Mouse (Mus musculus): ENCODE measurements around the gene Btbd35f9.
"Not testable (repeated sequence)": the region's sequence is repeated elsewhere in the genome, so short reads cannot be mapped to it uniquely, and the experiment has no call there.

The Btbd35f9 gene

DNA sequence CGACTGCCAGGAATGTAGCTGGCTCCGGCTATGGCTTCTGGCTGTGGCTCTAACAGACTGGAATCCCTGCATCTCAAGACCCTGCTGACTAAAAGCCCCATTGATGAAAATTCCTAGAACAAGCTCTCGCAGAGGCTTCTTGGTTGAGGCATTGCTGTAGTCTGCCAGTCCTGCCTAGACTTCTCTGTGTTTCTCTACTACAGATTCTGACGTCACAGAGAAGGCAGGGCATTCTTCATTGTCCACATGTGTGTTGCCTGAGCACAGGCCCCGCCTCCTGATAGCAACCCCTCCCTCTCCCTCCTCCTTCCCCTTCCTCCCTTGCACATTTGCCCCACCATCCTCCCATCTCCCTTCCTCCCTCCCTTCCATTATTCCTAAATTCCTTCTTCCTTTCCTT, at the start of gene Btbd35f9:
TSS of gene Btbd35f9 (minus strand) at position 101 of the 400 bp plus-strand sequence.
- DNase-seq (ENCODE audit: low read depth, low spot score), result not testable (repeated sequence)
